Mouse (Mus musculus) liver, postnatal 0 days (tissue): ENCODE data around the gene Kctd14. TPM values are rescaled to one million over a fixed set of nuclear protein-coding genes. Genes with fewer than 3 reads are reported as not detected.
A peak's percentile ranks its signal among the peaks of the same experiment; 100 is the strongest.
"Not testable (repeated sequence)": the region's sequence is repeated elsewhere in the genome, so short reads cannot be mapped to it uniquely, and the experiment has no call there.

Experiments
- ATAC-seq: fragments of 200-750 bp; cut with Nextera tagmentation; 2 replicates; pipeline ENCODE4 v1.8.0; 2017; ENCODE audit warnings: mild to moderate bottlenecking, moderate library complexity
- DNase-seq: peaks from one replicate; pipeline ENCODE4 v3.0.0-alpha.2; 2016
- H3K27ac ChIP-seq: fragments of 300-500 bp; sonication (generic); 2 replicates; pipeline ENCODE4 v1.5.1; 2014; ENCODE audit warnings: antibody characterized with exemption, moderate library complexity, mild to moderate bottlenecking, low read depth
- H3K27me3 ChIP-seq: fragments of 300-500 bp; sonication (generic); 2 replicates; pipeline ENCODE4 v1.6.1; 2014; ENCODE audit warnings: low read length, control low read depth, mixed read lengths; ENCODE audit not compliant: insufficient read depth
- H3K36me3 ChIP-seq: fragments of 300-500 bp; sonication (generic); replicated peaks from 2 replicates; pipeline ENCODE4 v1.6.1; 2014; ENCODE audit warnings: mild to moderate bottlenecking, control low read depth, low read length, moderate library complexity, mixed read lengths; ENCODE audit not compliant: insufficient read depth
- H3K4me1 ChIP-seq: fragments of 300-500 bp; sonication (generic); 2 replicates; pipeline ENCODE4 v1.6.1; 2014; ENCODE audit warnings: antibody characterized with exemption, mild to moderate bottlenecking, control low read depth; ENCODE audit not compliant: insufficient read depth
- H3K4me2 ChIP-seq: fragments of 300-500 bp; sonication (generic); 2 replicates; pipeline ENCODE4 v1.6.1; 2014; ENCODE audit warnings: low read depth, mild to moderate bottlenecking, low read length, moderate library complexity, mixed read lengths
- H3K4me3 ChIP-seq: fragments of 300-500 bp; sonication (generic); 2 replicates; pipeline ENCODE4 v1.5.1; 2014; ENCODE audit warnings: low read depth, low read length
- H3K9ac ChIP-seq: fragments of 300-500 bp; sonication (generic); replicated peaks from 2 replicates; pipeline ENCODE4 v1.6.1; 2014; ENCODE audit warnings: mild to moderate bottlenecking, moderate library complexity
- H3K9me3 ChIP-seq: fragments of 300-500 bp; sonication (generic); 2 replicates; pipeline ENCODE4 v1.6.1; 2016; ENCODE audit warnings: mild to moderate bottlenecking, control low read depth, low read length, mixed read lengths
- CTCF ChIP-seq: sonication (generic); IDR thresholded peaks from 2 replicates; pipeline ENCODE4 v1.5.1; 2016; ENCODE audit warnings: antibody characterized with exemption, low read depth
- EP300 ChIP-seq: IDR thresholded peaks from 2 replicates; pipeline ENCODE4 v1.6.1; 2016; ENCODE audit warnings: antibody characterized with exemption, low read depth, mild to moderate bottlenecking
- WGBS: fragments of 180-500 bp; shearing (Covaris S2); extraction: QIAGEN DNeasy Blood & Tissue Kit; methylation state at CpG from one replicate; pipeline ENCODE4 v1.1.7; 2014; ENCODE audit not compliant: insufficient replicate concordance; 5-methylcytosine and 5-hydroxymethylcytosine counted together
- polyA plus RNA-seq: library from polyadenylated mRNA; unstranded; fragments of >200 nt; fragmentation: Nextera tagmentation; extraction: Ambion mirVana; gene quantifications from 2 replicates; pipeline ENCODE4 v1.2.1, GENCODE M21; 2015

Gene Kctd14
- polyA plus RNA-seq = 3.9 and 5.0 TPM in 2 replicates

DNA sequence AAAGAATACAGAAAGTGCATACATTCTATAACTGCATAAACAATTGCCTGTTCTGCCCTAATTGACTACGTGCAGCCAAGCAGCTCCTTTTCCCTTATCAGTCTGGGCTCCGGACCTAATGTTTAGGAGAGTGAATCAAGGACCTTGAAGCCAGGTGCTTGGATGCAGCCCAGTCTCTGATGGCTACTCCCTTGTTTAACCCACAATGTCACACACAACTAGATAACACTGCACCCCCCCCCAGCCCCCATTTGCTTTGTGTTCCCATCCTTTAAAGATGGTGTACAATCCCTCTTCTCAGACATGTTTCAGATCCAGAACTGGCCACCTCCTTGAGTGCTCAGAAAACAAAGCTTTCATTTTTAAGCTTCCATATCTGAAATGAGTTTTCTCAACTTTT, at the start of gene Kctd14:
TSS of gene Kctd14 (plus strand) at position 301 of the 400 bp plus-strand sequence.
- H3K36me3 ChIP-seq, H3K9me3 ChIP-seq, H3K4me3 ChIP-seq, DNase-seq, ATAC-seq, H3K9ac ChIP-seq, H3K27ac ChIP-seq, H3K27me3 ChIP-seq: not testable (repeated sequence)
- WGBS = 51% methylated on average over 2 of the region's 2 CpGs
- H3K4me1 ChIP-seq = peaks cover 17% of the 10 kb centered on the region
- peak within 1 kb of the TSS; percentile 99 for H3K4me2 ChIP-seq

DNA sequence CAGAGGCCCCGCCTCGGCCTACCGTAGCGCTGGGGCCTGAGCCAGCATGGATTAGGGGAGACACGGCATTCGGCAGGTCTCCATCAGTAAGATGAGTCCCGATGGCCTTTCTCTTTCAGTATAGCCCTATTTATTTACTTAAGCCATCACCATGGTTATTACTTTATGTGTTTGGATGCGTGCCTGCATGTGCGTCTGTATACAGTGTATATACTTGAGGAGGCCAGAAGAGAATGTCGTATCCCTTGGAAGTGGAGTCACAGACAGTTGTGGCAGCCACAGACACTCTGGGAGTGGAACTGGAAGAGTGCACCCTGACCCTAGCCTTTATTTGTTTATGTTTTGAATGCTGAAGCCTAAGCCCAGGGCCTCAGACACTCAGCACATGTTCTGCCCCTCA, 44.0 kb upstream of the Kctd14 start:
- TF ChIP-seq CTCF = no peak
- no peak for TF ChIP-seq EP300
- ATAC-seq = no peak
- H3K4me3 ChIP-seq = no peak overlapping the region
- H3K27ac ChIP-seq = no peak overlapping the region
- DNase-seq = no peak
- no peaks in the 10 kb centered on the region for H3K9me3 ChIP-seq
- H3K27me3 ChIP-seq = no peaks in the 10 kb centered on the region
- H3K36me3 ChIP-seq = peaks cover 22% of the 10 kb centered on the region
- H3K9ac ChIP-seq = no peak overlapping the region
- 85% methylated on average over 10 of the region's 10 CpGs for WGBS
- H3K4me1 ChIP-seq = no peaks in the 10 kb centered on the region
- H3K4me2 ChIP-seq = no peak overlapping the region

DNA sequence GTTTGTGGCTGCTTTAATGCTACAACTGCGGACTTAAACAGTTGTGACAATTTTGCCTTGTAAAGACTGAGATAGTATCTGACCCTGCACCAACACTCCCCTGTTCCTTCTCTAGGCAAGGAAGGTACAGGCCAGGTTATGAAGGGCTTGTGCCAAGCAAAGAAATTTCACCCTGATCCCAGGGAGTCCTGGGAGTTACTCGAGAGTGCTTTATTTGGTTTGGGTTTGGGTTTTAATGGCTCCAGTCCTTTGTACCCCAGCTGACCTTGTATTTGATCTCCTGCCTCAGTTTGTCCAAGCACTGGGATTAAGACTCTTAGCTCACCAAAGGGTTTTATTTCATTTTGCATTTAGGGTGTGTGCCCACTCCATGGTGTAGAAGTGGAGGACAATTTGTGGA, 40.0 kb upstream of the Kctd14 start:
- Histone ChIP-seq H3K27ac (no peak overlapping the region), H3K9ac (no peak overlapping the region), H3K4me2 (no peak overlapping the region), H3K9me3 (no peaks in the 10 kb centered on the region), H3K4me1 (no peaks in the 10 kb centered on the region), H3K36me3 (peaks cover 22% of the 10 kb centered on the region), H3K27me3 (no peaks in the 10 kb centered on the region), H3K4me3 (no peak overlapping the region)
- TF ChIP-seq CTCF = no peak
- no peak for TF ChIP-seq EP300
- ATAC-seq (no peak), DNase-seq (no peak)
- 88% methylated on average over 2 of the region's 2 CpGs for WGBS

DNA sequence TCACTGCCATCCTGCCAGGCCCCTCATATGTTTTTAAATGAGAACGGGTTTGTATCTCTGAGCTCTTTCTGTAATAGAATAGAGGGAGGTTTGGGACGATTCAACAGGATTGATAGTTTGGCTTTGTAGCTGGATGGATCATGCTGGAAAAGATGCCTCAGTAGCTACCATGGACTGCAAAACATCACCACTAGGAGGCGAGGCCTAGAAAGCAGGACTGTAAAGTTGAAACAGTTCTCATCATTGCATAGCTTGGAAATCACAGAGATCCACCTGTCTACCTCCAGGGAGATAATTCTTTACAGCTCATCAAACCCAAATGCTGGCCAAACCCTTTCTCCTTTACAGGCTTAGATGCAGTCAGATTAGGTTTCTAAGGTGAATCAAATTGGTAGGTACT, 39.5 kb upstream of the Kctd14 start:
- Histone ChIP-seq H3K36me3 (peaks cover 22% of the 10 kb centered on the region), H3K9me3 (no peaks in the 10 kb centered on the region), H3K4me2 (no peak overlapping the region), H3K9ac (no peak overlapping the region), H3K27me3 (no peaks in the 10 kb centered on the region), H3K27ac (no peak overlapping the region), H3K4me1 (no peaks in the 10 kb centered on the region), H3K4me3 (no peak overlapping the region)
- no peak for TF ChIP-seq EP300
- peak; percentile 47 for TF ChIP-seq CTCF
- DNase-seq (no peak), ATAC-seq (no peak)
- 71% methylated on average over 3 of the region's 3 CpGs for WGBS

DNA sequence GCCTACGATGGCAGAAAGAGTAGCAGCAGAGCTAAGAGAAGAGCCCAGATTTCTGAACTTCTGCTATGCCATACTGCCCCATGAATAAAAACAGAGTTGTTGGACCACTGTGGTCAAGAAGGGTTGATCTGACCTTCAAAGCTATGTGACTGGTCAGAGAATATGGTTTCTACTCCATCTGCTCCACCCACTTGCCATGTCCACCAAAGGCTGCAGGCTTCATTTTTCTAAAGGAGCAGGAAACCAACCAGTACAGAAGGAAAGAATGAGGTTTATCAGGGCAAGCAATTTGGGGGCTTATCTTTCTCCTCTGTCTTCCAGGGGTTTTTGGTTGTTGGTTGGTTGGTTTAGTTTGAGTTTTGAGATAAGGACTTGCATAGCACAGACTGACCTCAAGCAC, 37.1 kb upstream of the Kctd14 start:
- H3K36me3 ChIP-seq = peaks cover 17% of the 10 kb centered on the region
- H3K9ac ChIP-seq = no peak overlapping the region
- no peak overlapping the region for H3K4me2 ChIP-seq
- H3K27me3 ChIP-seq = no peaks in the 10 kb centered on the region
- ATAC-seq = no peak
- no peak overlapping the region for H3K4me3 ChIP-seq
- no peaks in the 10 kb centered on the region for H3K9me3 ChIP-seq
- H3K4me1 ChIP-seq = peaks cover 10% of the 10 kb centered on the region
- H3K27ac ChIP-seq = no peak overlapping the region
- DNase-seq = no peak
- no peak for TF ChIP-seq CTCF
- WGBS = 85% methylated on average over 1 of the region's 1 CpGs

DNA sequence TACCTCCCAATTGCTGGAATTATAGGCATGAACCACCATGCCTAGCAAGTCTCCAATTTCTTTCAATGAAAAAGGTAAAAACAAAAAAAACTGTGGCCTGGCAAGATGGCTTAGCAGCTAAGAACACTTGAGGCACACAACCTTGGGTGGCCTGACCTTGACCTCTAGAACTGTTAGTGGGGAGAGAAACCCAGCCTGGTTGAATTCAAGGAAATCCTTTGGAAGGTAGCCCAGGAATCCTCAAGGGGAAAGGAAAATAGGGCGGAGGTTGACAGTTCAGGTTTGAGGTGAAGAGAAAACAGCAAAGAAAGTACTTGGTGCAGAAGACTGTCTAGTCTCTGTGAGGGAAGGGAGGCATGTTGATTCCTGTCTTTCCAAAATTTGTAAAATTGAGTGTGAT, 36.7 kb upstream of the Kctd14 start:
- no peak for DNase-seq

More for the DNA sequence above, 36.7 kb upstream of the Kctd14 start:
- Histone ChIP-seq H3K4me2 (no peak overlapping the region), H3K9ac (no peak overlapping the region), H3K4me1 (peaks cover 15% of the 10 kb centered on the region), H3K27ac (no peak overlapping the region), H3K9me3 (no peaks in the 10 kb centered on the region), H3K4me3 (no peak overlapping the region), H3K27me3 (no peaks in the 10 kb centered on the region), H3K36me3 (peaks cover 12% of the 10 kb centered on the region)
- WGBS = 76% methylated on average over 1 of the region's 1 CpGs
- ATAC-seq = no peak
- TF ChIP-seq EP300 (no peak), CTCF (no peak)
